Mouse (Mus musculus) thymus, adult 2 months (tissue): ENCODE results near the gene Atp6v0d1. TPM values are rescaled to one million over a fixed set of nuclear protein-coding genes. Genes with fewer than 3 reads are reported as not detected.
A peak's percentile ranks its signal among the peaks of the same experiment; 100 is the strongest.
"Not testable (repeated sequence)": the region's sequence is repeated elsewhere in the genome, so short reads cannot be mapped to it uniquely, and the experiment has no call there.

Source experiments
- DNase-seq: peaks from one replicate; pipeline ENCODE4 v3.0.0; 2021
- H3K27ac ChIP-seq: fragments of 200-500 bp; 2 replicates; pipeline ENCODE4 v1.5.1; 2012; ENCODE audit warnings: low read length, control low read depth; ENCODE audit not compliant: control insufficient read depth, insufficient read depth
- H3K27me3 ChIP-seq: fragments of 200-500 bp; 2 replicates; pipeline ENCODE4 v1.6.1; 2012; ENCODE audit warnings: mild to moderate bottlenecking, low read length, moderate library complexity, mixed read lengths; ENCODE audit not compliant: control insufficient read depth, insufficient read depth
- H3K36me3 ChIP-seq: fragments of 200-500 bp; 2 replicates; pipeline ENCODE4 v1.6.1; 2012; ENCODE audit warnings: mild to moderate bottlenecking, low read length, moderate library complexity; ENCODE audit not compliant: control insufficient read depth, insufficient read depth
- H3K4me1 ChIP-seq: fragments of 200-500 bp; replicated peaks from 2 replicates; pipeline ENCODE4 v1.6.1; 2012; ENCODE audit warnings: low read length; ENCODE audit not compliant: control insufficient read depth, insufficient read depth
- H3K4me3 ChIP-seq: fragments of 200-500 bp; 2 replicates; pipeline ENCODE4 v1.5.1; 2012; ENCODE audit warnings: mild to moderate bottlenecking, low read length, control low read depth, moderate library complexity; ENCODE audit not compliant: control insufficient read depth, insufficient read depth
- CTCF ChIP-seq: fragments of 200-500 bp; IDR thresholded peaks from 2 replicates; pipeline ENCODE4 v1.5.1; 2012; ENCODE audit warnings: mild to moderate bottlenecking, control low read depth, low read length, moderate library complexity, borderline replicate concordance; ENCODE audit not compliant: control insufficient read depth, poor library complexity, insufficient read depth; ENCODE audit errors: extremely low read depth
- POLR2A ChIP-seq: fragments of 200-500 bp; IDR thresholded peaks from 2 replicates; pipeline ENCODE4 v1.6.1; 2012; ENCODE audit warnings: mild to moderate bottlenecking, low read length, control low read depth, moderate library complexity; ENCODE audit not compliant: control insufficient read depth, poor library complexity, insufficient read depth; ENCODE audit errors: extremely low read depth
- WGBS: fragments of 180-500 bp; shearing (Covaris S2); methylation state at CpG from one replicate; pipeline ENCODE4 v1.1.7; 2018; 5-methylcytosine and 5-hydroxymethylcytosine counted together
- polyA plus RNA-seq: library from polyadenylated mRNA; depleted of rRNA; stranded (reverse); fragments of >200 nt; gene quantifications from 2 replicates; pipeline ENCODE4 v1.2.3, GENCODE M21; 2012

The Atp6v0d1 gene
- polyA plus RNA-seq, 1 experiment: 112 TPM

GRCm38 (mm10) chr8:105607684-105608083 lies 41.8 kb upstream of the Atp6v0d1 start:
- Histone ChIP-seq H3K27ac (no peak overlapping the region), H3K4me3 (no peak overlapping the region), H3K4me1 (peaks cover 34% of the 10 kb centered on the region), H3K36me3 (no peaks in the 10 kb centered on the region), H3K27me3 (no peaks in the 10 kb centered on the region)
- TF ChIP-seq CTCF (peak; percentile 49; the same call in 1 of the 2 replicates), POLR2A (no peak)
- DNase-seq: peak; percentile 80
- 20% methylated on average over 4 of the region's 4 CpGs for WGBS

DNA sequence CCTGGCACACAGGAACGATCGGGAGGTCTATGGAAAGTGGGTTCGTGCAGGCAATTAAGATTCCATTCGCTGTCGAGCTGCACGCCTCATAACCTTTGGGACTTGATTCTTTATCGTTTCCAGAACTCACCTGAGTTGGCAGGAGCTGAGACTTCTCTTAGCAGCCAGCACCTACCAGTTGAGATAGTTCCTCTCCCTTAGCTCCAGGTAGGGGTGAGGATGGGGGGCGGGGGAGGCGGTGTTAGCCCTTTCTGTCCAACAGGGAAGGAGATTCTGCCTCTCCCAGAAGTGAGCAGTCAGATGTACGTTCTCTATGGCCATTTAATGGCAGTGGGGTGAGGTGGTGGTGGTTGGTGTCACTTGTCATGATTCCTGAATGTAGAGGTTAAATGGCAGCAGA lies 41.2 kb upstream of the Atp6v0d1 start:
- no peaks in the 10 kb centered on the region for H3K27me3 ChIP-seq
- H3K27ac ChIP-seq: peak overlapping the region; percentile 47
- no peaks in the 10 kb centered on the region for H3K36me3 ChIP-seq
- TF ChIP-seq POLR2A (no peak), CTCF (no peak)
- peak overlapping the region; percentile 100 for H3K4me3 ChIP-seq
- no peak for DNase-seq
- H3K4me1 ChIP-seq: peaks cover 33% of the 10 kb centered on the region
- 7% methylated on average over 10 of the region's 10 CpGs for WGBS

DNA sequence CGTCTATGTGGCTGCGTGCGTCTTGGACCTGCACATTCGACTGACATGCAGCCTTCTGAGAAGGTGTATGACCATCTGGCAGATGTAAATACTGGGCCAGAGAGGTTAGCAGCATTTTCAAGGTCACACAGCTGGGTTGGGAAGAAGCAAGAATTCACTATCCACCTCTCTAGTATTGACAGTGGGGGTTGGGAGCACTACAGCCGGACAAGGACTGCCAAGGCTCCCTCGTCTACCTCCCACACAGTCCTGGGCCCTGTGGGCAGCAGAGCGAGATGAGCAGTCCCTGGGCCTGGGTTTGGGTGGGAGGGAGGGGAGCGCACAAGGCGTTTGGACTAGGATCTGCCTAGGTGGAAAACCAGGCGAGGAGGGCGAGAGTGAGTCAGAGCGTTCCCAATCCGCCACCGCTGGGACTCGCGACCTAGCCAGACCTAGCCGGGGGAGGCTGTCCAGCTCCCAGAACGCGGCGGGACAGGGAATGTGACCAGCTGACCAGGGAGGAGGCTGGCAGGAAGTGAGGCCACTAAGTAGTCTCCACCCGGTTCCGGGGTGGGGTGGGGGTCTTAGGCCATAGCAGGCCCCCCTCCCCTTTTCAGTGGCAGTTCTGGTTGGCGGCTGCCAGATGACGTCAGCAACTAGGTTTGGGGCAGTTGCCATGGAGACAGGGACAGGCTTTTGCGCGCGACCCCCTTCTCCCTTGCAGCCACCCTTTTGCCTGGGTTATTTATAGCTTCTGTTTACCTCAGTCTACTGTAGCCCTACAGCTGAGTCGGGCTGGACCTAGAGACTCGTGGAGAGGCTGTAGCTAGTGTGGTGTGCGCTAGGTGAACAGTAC lies 40.6 kb upstream of the Atp6v0d1 start:
- Histone ChIP-seq H3K27ac (peak overlapping the region; percentile 95), H3K4me1 (peaks cover 30% of the 10 kb centered on the region), H3K36me3 (no peaks in the 10 kb centered on the region), H3K4me3 (peak overlapping the region; percentile 100), H3K27me3 (no peaks in the 10 kb centered on the region)
- TF ChIP-seq POLR2A (no peak), CTCF (peak; percentile 52; the same call in 1 of the 2 replicates)
- DNase-seq: peak; percentile 85
- WGBS: 2% methylated on average over 30 of the region's 30 CpGs

- Histone ChIP-seq H3K36me3 (no peaks in the 10 kb centered on the region), H3K4me3 (peak overlapping the region; percentile 100), H3K27me3 (no peaks in the 10 kb centered on the region), H3K4me1 (peaks cover 30% of the 10 kb centered on the region), H3K27ac (peak overlapping the region; percentile 95)
- peak; percentile 65 for DNase-seq
- TF ChIP-seq CTCF (no peak), POLR2A (no peak)
- WGBS: under 1% methylated on average over 38 of the region's 39 CpGs
These were observed 39.8 kb upstream of the Atp6v0d1 start for GRCm38 (mm10) chr8:105605491-105606188.

- Histone ChIP-seq H3K36me3 (no peaks in the 10 kb centered on the region), H3K27ac (peak within 1 kb of the TSS; percentile 95), H3K27me3 (no peaks in the 10 kb centered on the region), H3K4me3 (peak within 1 kb of the TSS; percentile 100), H3K4me1 (peaks cover 30% of the 10 kb centered on the region)
- TF ChIP-seq POLR2A (peak; percentile 90), CTCF (peak; percentile 81)
- peak; percentile 86 for DNase-seq
- WGBS: under 1% methylated on average over 41 of the region's 42 CpGs
These were observed 39.0 kb upstream of the Atp6v0d1 start, which contains the start of gene Ripor1 for GRCm38 (mm10) chr8:105604804-105605381. TSS of gene Ripor1 (plus strand) at chr8:105605255.

GRCm38 (mm10) chr8:105602540-105602939 lies 36.7 kb upstream of the Atp6v0d1 start:
- WGBS: 73% methylated on average over 3 of the region's 3 CpGs
- peaks cover 18% of the 10 kb centered on the region for H3K4me1 ChIP-seq
- H3K36me3 ChIP-seq: not testable (repeated sequence)

More at GRCm38 (mm10) chr8:105602540-105602939, 36.7 kb upstream of the Atp6v0d1 start:
- not testable (repeated sequence) for H3K27me3 ChIP-seq, DNase-seq, H3K4me3 ChIP-seq, H3K27ac ChIP-seq
